Mouse (Mus musculus): ENCODE results near the gene Gm15107.
"Not testable (repeated sequence)": the region's sequence is repeated elsewhere in the genome, so short reads cannot be mapped to it uniquely, and the experiment has no call there.

Gm15107 gene

GRCm38 (mm10) chrX:148180424-148180823 is at the start of gene Gm15107:
Gene Gm15107, plus strand, starts transcription at chrX:148180724.
- in situ Hi-C loops (cut with MboI) = not testable (repeated sequence)

All from mature B cell (primary cell).